Mouse (Mus musculus): ENCODE data around the gene Olfr597. TPM values are rescaled to one million over a fixed set of nuclear protein-coding genes. Genes with fewer than 3 reads are reported as not detected.
"Not testable (repeated sequence)": the region's sequence is repeated elsewhere in the genome, so short reads cannot be mapped to it uniquely, and the experiment has no call there.

The Olfr597 gene
- polyA plus RNA-seq (2014; fragmentation: Nextera tagmentation; extraction: Ambion mirVana) = not detected in 2 replicates

DNA sequence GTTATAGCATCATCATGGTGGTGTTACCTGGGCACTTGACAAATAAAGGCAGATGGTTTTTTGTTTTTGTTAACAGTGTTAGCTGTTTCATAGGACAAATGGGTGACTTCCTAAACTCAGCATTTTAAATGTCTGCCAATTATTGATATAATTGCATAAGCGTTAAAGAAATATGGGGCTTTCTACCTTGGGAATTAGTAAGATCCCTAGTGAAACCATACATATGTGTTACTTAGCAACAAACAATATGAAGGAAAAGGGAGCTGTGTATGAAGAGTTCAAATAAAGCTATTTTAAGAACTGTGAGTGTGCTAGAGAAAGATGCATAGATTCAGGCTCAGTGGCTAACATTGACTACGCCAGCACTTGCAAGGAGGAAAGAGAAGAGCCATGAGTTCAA is at the start of gene Olfr597:
Gene Olfr597 (plus strand): TSS at position 301 of the 400 bp plus-strand sequence.
- H3K27me3 ChIP-seq (ENCODE audit: insufficient read depth, low read length); H3K9ac ChIP-seq; H3K9me3 ChIP-seq (ENCODE audit: low read depth, low read length); H3K4me2 ChIP-seq; H3K4me1 ChIP-seq (ENCODE audit: insufficient read depth); H3K36me3 ChIP-seq (ENCODE audit: insufficient read depth); H3K4me3 ChIP-seq (ENCODE audit: low read depth, low read length); DNase-seq; H3K27ac ChIP-seq (ENCODE audit: low read depth); ATAC-seq (ENCODE audit: insufficient read depth): not testable (repeated sequence)
- 72% methylated on average over 2 of the region's 2 CpGs for WGBS

- WGBS = 76% methylated on average over 2 of the region's 2 CpGs
- not testable (repeated sequence) for DNase-seq
Measured at GRCm38 (mm10) chr7:103305348-103305747, 10.8 kb upstream of the Olfr597 start, which contains the start of gene Olfr596. Olfr596 (plus strand) TSS chr7:103305648.

DNA sequence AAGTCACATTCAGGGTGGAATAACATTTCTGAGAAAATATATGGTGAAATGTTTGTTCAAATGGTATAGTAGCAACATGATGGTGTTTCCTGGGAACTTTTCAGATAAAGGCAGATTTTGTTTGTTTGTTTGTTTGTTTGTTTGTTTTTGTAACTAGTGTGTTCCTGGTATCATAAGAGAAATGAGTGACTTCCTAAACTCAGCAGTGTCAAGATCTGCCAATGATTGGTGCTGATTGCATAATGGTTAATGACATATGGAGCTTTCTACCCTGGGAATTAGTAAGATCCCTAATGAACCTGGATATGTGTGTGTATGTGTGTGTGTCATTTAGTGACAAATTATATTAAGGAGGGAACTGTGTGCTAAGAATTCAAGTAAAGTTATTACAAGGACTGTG is 7.2 kb downstream of the Olfr597 start, which contains the start of gene Olfr598:
Gene Olfr598 (plus strand): TSS at position 301 of the 400 bp plus-strand sequence.
- H3K9me3 ChIP-seq (ENCODE audit: low read depth, low read length) = no peaks in the 10 kb centered on the region
- no peak within 1 kb of the TSS for H3K4me2 ChIP-seq
- ATAC-seq (ENCODE audit: insufficient read depth) (no peak), DNase-seq (no peak)
- no peak within 1 kb of the TSS for H3K27ac ChIP-seq (ENCODE audit: low read depth)
- no peaks in the 10 kb centered on the region for H3K36me3 ChIP-seq (ENCODE audit: insufficient read depth)
- no peak for TF ChIP-seq CTCF (IDR thresholded peaks at IDR 0.05; ENCODE audit: low read depth)
- no peak within 1 kb of the TSS for H3K4me3 ChIP-seq (ENCODE audit: low read depth, low read length)
- no peaks in the 10 kb centered on the region for H3K27me3 ChIP-seq (ENCODE audit: insufficient read depth, low read length)
- no peak within 1 kb of the TSS for H3K9ac ChIP-seq
- H3K4me1 ChIP-seq (ENCODE audit: insufficient read depth) = no peaks in the 10 kb centered on the region

More at GRCm38 (mm10) chr7:103305348-103305747, 10.8 kb upstream of the Olfr597 start, which contains the start of gene Olfr596:
- not testable (repeated sequence) for H3K4me1 ChIP-seq (ENCODE audit: insufficient read depth); H3K36me3 ChIP-seq (ENCODE audit: insufficient read depth); H3K4me3 ChIP-seq (ENCODE audit: low read depth, low read length); H3K9ac ChIP-seq; H3K4me2 ChIP-seq; H3K27ac ChIP-seq (ENCODE audit: low read depth); H3K9me3 ChIP-seq (ENCODE audit: low read depth, low read length); H3K27me3 ChIP-seq (ENCODE audit: insufficient read depth, low read length); ATAC-seq (ENCODE audit: insufficient read depth)

- no peaks in the 10 kb centered on the region for H3K9me3 ChIP-seq (ENCODE audit: low read depth, low read length)
- WGBS = 93% methylated on average over 1 of the region's 1 CpGs
Measured at GRCm38 (mm10) chr7:103335617-103336016, 19.5 kb downstream of the Olfr597 start, which contains the start of gene Olfr599. Olfr599 (plus strand) TSS chr7:103335917.

GRCm38 (mm10) chr7:103349569-103349968 is 33.5 kb downstream of the Olfr597 start, which contains the start of gene Olfr600:
Olfr600 (minus strand) TSS chr7:103349669.
- Histone ChIP-seq H3K36me3 (ENCODE audit: insufficient read depth) (no peaks in the 10 kb centered on the region), H3K27ac (ENCODE audit: low read depth) (no peak within 1 kb of the TSS), H3K9ac (no peak within 1 kb of the TSS), H3K4me1 (ENCODE audit: insufficient read depth) (no peaks in the 10 kb centered on the region), H3K9me3 (ENCODE audit: low read depth, low read length) (no peaks in the 10 kb centered on the region), H3K27me3 (ENCODE audit: insufficient read depth, low read length) (no peaks in the 10 kb centered on the region), H3K4me2 (no peak within 1 kb of the TSS), H3K4me3 (ENCODE audit: low read depth, low read length) (no peak within 1 kb of the TSS)
- DNase-seq (no peak), ATAC-seq (ENCODE audit: insufficient read depth) (no peak)
- no peak for TF ChIP-seq CTCF (IDR thresholded peaks at IDR 0.05; ENCODE audit: low read depth)

More at GRCm38 (mm10) chr7:103335617-103336016, 19.5 kb downstream of the Olfr597 start, which contains the start of gene Olfr599:
- DNase-seq (no peak), ATAC-seq (ENCODE audit: insufficient read depth) (no peak)
- no peaks in the 10 kb centered on the region for H3K27me3 ChIP-seq (ENCODE audit: insufficient read depth, low read length)
- H3K9ac ChIP-seq = no peak within 1 kb of the TSS
- no peak within 1 kb of the TSS for H3K4me3 ChIP-seq (ENCODE audit: low read depth, low read length)
- no peaks in the 10 kb centered on the region for H3K36me3 ChIP-seq (ENCODE audit: insufficient read depth)
- no peak for TF ChIP-seq CTCF (IDR thresholded peaks at IDR 0.05; ENCODE audit: low read depth)
- no peak within 1 kb of the TSS for H3K27ac ChIP-seq (ENCODE audit: low read depth)
- no peak within 1 kb of the TSS for H3K4me2 ChIP-seq
- no peaks in the 10 kb centered on the region for H3K4me1 ChIP-seq (ENCODE audit: insufficient read depth)

GRCm38 (mm10) chr7:103362555-103362954 is 46.4 kb downstream of the Olfr597 start, which contains the start of gene Olfr601:
Olfr601 (minus strand) TSS chr7:103362655.
- TF ChIP-seq CTCF (IDR thresholded peaks at IDR 0.05; ENCODE audit: low read depth) = no peak
- H3K9me3 ChIP-seq (ENCODE audit: low read depth, low read length) = no peaks in the 10 kb centered on the region
- WGBS = 92% methylated on average over 1 of the region's 1 CpGs
- no peak within 1 kb of the TSS for H3K4me3 ChIP-seq (ENCODE audit: low read depth, low read length)
- H3K27ac ChIP-seq (ENCODE audit: low read depth) = no peak within 1 kb of the TSS
- no peak within 1 kb of the TSS for H3K9ac ChIP-seq
- no peaks in the 10 kb centered on the region for H3K4me1 ChIP-seq (ENCODE audit: insufficient read depth)
- ATAC-seq (ENCODE audit: insufficient read depth) = no peak
- H3K27me3 ChIP-seq (ENCODE audit: insufficient read depth, low read length) = no peaks in the 10 kb centered on the region
- H3K36me3 ChIP-seq (ENCODE audit: insufficient read depth) = no peaks in the 10 kb centered on the region
- no peak within 1 kb of the TSS for H3K4me2 ChIP-seq
- no peak for DNase-seq

Small RNAs within 50 kb of the gene (microRNA-seq; reads per million reads assigned to microRNA genes)
- not detected for gene Gm23550 (ENCODE audit: borderline number of aligned reads)

Other genes starting within 250 kb of the Olfr597 start
- gene Olfr584, start 234.4 kb upstream of the Olfr597 start, polyA plus RNA-seq (2014; fragmentation: Nextera tagmentation; extraction: Ambion mirVana) = not detected in 2 replicates
- not detected in 2 replicates for gene Olfr585, start 218.6 kb upstream of the Olfr597 start, polyA plus RNA-seq (2014; fragmentation: Nextera tagmentation; extraction: Ambion mirVana)
- gene Olfr586, start 190.7 kb upstream of the Olfr597 start, polyA plus RNA-seq (2014; fragmentation: Nextera tagmentation; extraction: Ambion mirVana) = not detected in 2 replicates
- not detected in 2 replicates for gene Olfr588-ps1, start 175.4 kb upstream of the Olfr597 start, polyA plus RNA-seq (2014; fragmentation: Nextera tagmentation; extraction: Ambion mirVana)
- gene Olfr589, start 160.0 kb upstream of the Olfr597 start, polyA plus RNA-seq (2014; fragmentation: Nextera tagmentation; extraction: Ambion mirVana) = not detected in 2 replicates
- gene Olfr591, start 138.0 kb upstream of the Olfr597 start, polyA plus RNA-seq (2014; fragmentation: Nextera tagmentation; extraction: Ambion mirVana) = not detected in 2 replicates
- not detected in 2 replicates for gene Olfr592, start 131.5 kb upstream of the Olfr597 start, polyA plus RNA-seq (2014; fragmentation: Nextera tagmentation; extraction: Ambion mirVana)
- gene Olfr593, start 104.5 kb upstream of the Olfr597 start, polyA plus RNA-seq (2014; fragmentation: Nextera tagmentation; extraction: Ambion mirVana) = not detected in 2 replicates
- not detected in 2 replicates for gene Olfr594, start 99.3 kb upstream of the Olfr597 start, polyA plus RNA-seq (2014; fragmentation: Nextera tagmentation; extraction: Ambion mirVana)
- not detected in 2 replicates for gene Usp17ld, start 63.8 kb upstream of the Olfr597 start, polyA plus RNA-seq (2014; fragmentation: Nextera tagmentation; extraction: Ambion mirVana)
- not detected in 2 replicates for gene Olfr596, start 10.7 kb upstream of the Olfr597 start, polyA plus RNA-seq (2014; fragmentation: Nextera tagmentation; extraction: Ambion mirVana)
- not detected in 2 replicates for gene Olfr598, start 7.3 kb downstream of the Olfr597 start, polyA plus RNA-seq (2014; fragmentation: Nextera tagmentation; extraction: Ambion mirVana)
- gene Olfr599, start 19.6 kb downstream of the Olfr597 start, polyA plus RNA-seq (2014; fragmentation: Nextera tagmentation; extraction: Ambion mirVana) = not detected in 2 replicates
- not detected in 2 replicates for gene Olfr600, start 33.4 kb downstream of the Olfr597 start, polyA plus RNA-seq (2014; fragmentation: Nextera tagmentation; extraction: Ambion mirVana)
- gene Olfr601, start 46.3 kb downstream of the Olfr597 start, polyA plus RNA-seq (2014; fragmentation: Nextera tagmentation; extraction: Ambion mirVana) = not detected in 2 replicates
- not detected in 2 replicates for gene Olfr603, start 69.9 kb downstream of the Olfr597 start, polyA plus RNA-seq (2014; fragmentation: Nextera tagmentation; extraction: Ambion mirVana)
- gene Usp17lc, start 98.8 kb downstream of the Olfr597 start, polyA plus RNA-seq (2014; fragmentation: Nextera tagmentation; extraction: Ambion mirVana) = not detected in 2 replicates
- not detected in 2 replicates for gene Olfr605, start 129.1 kb downstream of the Olfr597 start, polyA plus RNA-seq (2014; fragmentation: Nextera tagmentation; extraction: Ambion mirVana)
- gene Olfr606, start 132.7 kb downstream of the Olfr597 start, polyA plus RNA-seq (2014; fragmentation: Nextera tagmentation; extraction: Ambion mirVana) = not detected in 2 replicates
- not detected in 2 replicates for gene Olfr607, start 147.8 kb downstream of the Olfr597 start, polyA plus RNA-seq (2014; fragmentation: Nextera tagmentation; extraction: Ambion mirVana)
- gene Olfr608, start 153.6 kb downstream of the Olfr597 start, polyA plus RNA-seq (2014; fragmentation: Nextera tagmentation; extraction: Ambion mirVana) = not detected in 2 replicates
- not detected in 2 replicates for gene Olfr609, start 181.7 kb downstream of the Olfr597 start, polyA plus RNA-seq (2014; fragmentation: Nextera tagmentation; extraction: Ambion mirVana)
- gene Olfr610, start 195.8 kb downstream of the Olfr597 start, polyA plus RNA-seq (2014; fragmentation: Nextera tagmentation; extraction: Ambion mirVana) = not detected in 2 replicates
- gene Olfr611, start 204.5 kb downstream of the Olfr597 start, polyA plus RNA-seq (2014; fragmentation: Nextera tagmentation; extraction: Ambion mirVana) = not detected in 2 replicates
- not detected in 2 replicates for gene Olfr612, start 226.4 kb downstream of the Olfr597 start, polyA plus RNA-seq (2014; fragmentation: Nextera tagmentation; extraction: Ambion mirVana)
- gene Olfr613, start 231.8 kb downstream of the Olfr597 start, polyA plus RNA-seq (2014; fragmentation: Nextera tagmentation; extraction: Ambion mirVana) = not detected in 2 replicates
- gene Olfr615, start 239.8 kb downstream of the Olfr597 start, polyA plus RNA-seq (2014; fragmentation: Nextera tagmentation; extraction: Ambion mirVana) = not detected in 2 replicates

Measured in lung, embryonic 14.5 days (tissue).